Mouse (Mus musculus) limb, embryonic 15.5 days (tissue): ENCODE results near the gene Itpr2. TPM values are rescaled to one million over a fixed set of nuclear protein-coding genes. Genes with fewer than 3 reads are reported as not detected.
A peak's percentile ranks its signal among the peaks of the same experiment; 100 is the strongest.

ENCODE experiments used
- ATAC-seq: fragments of 200-750 bp; cut with Nextera tagmentation; 2 replicates; pipeline ENCODE4 v1.8.0; 2017; ENCODE audit warnings: low read depth, moderate TSS enrichment; ENCODE audit not compliant: insufficient number of reproducible peaks, low FRiP score, low TSS enrichment
- H3K27ac ChIP-seq: fragments of 300-500 bp; sonication (generic); 2 replicates; pipeline ENCODE4 v1.5.1; 2015; ENCODE audit warnings: moderate library complexity, mild to moderate bottlenecking, inconsistent platforms
- H3K27me3 ChIP-seq: fragments of 300-500 bp; sonication (generic); 2 replicates; pipeline ENCODE4 v1.6.1; 2015; ENCODE audit warnings: inconsistent platforms
- H3K36me3 ChIP-seq: fragments of 300-500 bp; sonication (generic); 2 replicates; pipeline ENCODE4 v1.6.1; 2015; ENCODE audit warnings: inconsistent platforms
- H3K4me1 ChIP-seq: fragments of 300-500 bp; sonication (generic); 2 replicates; pipeline ENCODE4 v1.6.1; 2015; ENCODE audit warnings: inconsistent platforms
- H3K4me2 ChIP-seq: fragments of 300-500 bp; sonication (generic); 2 replicates; pipeline ENCODE4 v1.6.1; 2015; ENCODE audit warnings: mild to moderate bottlenecking, inconsistent platforms
- H3K4me3 ChIP-seq: fragments of 300-500 bp; sonication (generic); 2 replicates; pipeline ENCODE4 v1.5.1; 2015; ENCODE audit warnings: mild to moderate bottlenecking, inconsistent platforms
- H3K9ac ChIP-seq: fragments of 300-500 bp; sonication (generic); 2 replicates; pipeline ENCODE4 v1.6.1; 2015; ENCODE audit warnings: inconsistent platforms
- H3K9me3 ChIP-seq: fragments of 300-500 bp; sonication (generic); 2 replicates; pipeline ENCODE4 v1.6.1; 2016; ENCODE audit warnings: inconsistent platforms
- WGBS: fragments of 180-500 bp; shearing (Covaris S2); methylation state at CpG from one replicate; pipeline ENCODE4 v1.1.7; 2015; 5-methylcytosine and 5-hydroxymethylcytosine counted together
- polyA plus RNA-seq: library from polyadenylated mRNA; unstranded; fragments of >200 nt; fragmentation: Nextera tagmentation; extraction: Ambion mirVana; gene quantifications from 2 replicates; pipeline ENCODE4 v1.2.1, GENCODE M21; 2015

The Itpr2 gene
- polyA plus RNA-seq, 1 experiment from 2014 or later, result 14.6 TPM

DNA sequence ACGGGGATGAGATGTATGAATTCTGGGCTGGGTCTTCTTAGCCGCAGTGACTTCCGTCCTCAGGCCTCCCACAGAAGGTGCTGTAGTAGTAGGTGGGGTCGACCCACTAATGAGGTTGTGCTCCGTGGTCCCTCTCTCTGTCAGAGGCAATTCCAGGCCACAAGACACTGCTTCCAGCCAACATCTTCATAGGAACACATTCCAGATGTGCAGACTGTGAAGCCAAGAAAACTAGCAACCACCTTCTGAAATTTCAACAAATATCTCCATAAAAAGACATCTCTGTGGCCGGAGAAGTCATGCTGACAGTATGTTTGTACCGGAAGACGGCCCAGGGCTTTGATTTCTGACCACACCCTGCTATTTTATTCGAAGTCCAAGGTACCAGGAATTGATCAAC lies 256.1 kb downstream of the Itpr2 start:
- WGBS, result 54% methylated on average over 9 of the region's 9 CpGs
- Histone ChIP-seq H3K4me2 (no peak overlapping the region), H3K9ac (no peak overlapping the region), H3K36me3 (no peaks in the 10 kb centered on the region), H3K27ac (0 out of 2 replicates have a peak overlapping the region, but pooled peaks have one; percentile 4), H3K4me1 (no peaks in the 10 kb centered on the region), H3K27me3 (no peaks in the 10 kb centered on the region), H3K9me3 (no peaks in the 10 kb centered on the region), H3K4me3 (no peak overlapping the region)
- no peak for ATAC-seq

DNA sequence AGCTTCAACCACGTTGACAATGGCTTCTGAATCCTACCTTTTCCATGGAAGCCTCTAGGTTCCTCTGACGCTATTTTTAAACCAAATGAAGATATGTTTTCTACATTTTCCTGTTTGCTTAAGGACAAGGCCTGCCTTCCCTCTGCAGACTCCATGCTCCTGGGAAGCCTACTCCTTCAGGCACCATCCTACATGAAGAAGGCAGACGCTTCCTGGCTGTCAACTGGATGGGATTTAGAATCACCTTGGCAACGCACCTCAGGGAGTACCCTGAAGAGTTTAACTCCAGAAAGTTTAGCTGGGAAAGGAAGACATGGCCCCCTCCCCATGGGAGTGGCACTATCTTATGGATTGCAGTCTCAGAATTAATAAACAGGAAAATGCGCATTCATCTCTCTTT lies 259.0 kb downstream of the Itpr2 start:
- Histone ChIP-seq H3K4me3 (no peak overlapping the region), H3K27ac (no peak overlapping the region), H3K4me2 (no peak overlapping the region), H3K9me3 (no peaks in the 10 kb centered on the region), H3K4me1 (no peaks in the 10 kb centered on the region), H3K36me3 (no peaks in the 10 kb centered on the region), H3K9ac (no peak overlapping the region), H3K27me3 (no peaks in the 10 kb centered on the region)
- no peak for ATAC-seq
- WGBS, result 76% methylated on average over 5 of the region's 5 CpGs

DNA sequence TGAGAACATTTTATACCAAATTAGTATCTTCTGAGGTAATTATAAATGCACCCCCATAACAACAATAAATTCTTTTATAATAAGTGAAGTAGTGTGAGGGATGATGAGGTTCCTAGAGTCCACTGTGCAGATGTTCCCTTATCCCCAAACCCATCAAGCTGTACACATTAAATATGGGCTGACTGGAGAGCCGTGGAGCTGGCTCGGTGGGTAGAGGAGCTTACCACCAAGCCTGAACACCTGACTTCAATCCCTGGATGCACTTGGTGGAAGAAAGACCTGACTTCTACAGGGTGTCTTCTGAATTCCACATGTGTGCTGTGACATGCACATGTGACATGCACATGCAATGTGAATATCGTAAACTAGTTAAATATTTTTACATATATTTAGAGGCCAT lies 260.7 kb downstream of the Itpr2 start:
- no peaks in the 10 kb centered on the region for H3K27me3 ChIP-seq
- H3K27ac ChIP-seq, result no peak overlapping the region
- H3K4me3 ChIP-seq, result no peak overlapping the region
- WGBS, result 84% methylated on average over 3 of the region's 3 CpGs
- H3K36me3 ChIP-seq, result no peaks in the 10 kb centered on the region
- ATAC-seq, result no peak
- no peak overlapping the region for H3K4me2 ChIP-seq
- no peaks in the 10 kb centered on the region for H3K4me1 ChIP-seq
- no peaks in the 10 kb centered on the region for H3K9me3 ChIP-seq
- no peak overlapping the region for H3K9ac ChIP-seq

DNA sequence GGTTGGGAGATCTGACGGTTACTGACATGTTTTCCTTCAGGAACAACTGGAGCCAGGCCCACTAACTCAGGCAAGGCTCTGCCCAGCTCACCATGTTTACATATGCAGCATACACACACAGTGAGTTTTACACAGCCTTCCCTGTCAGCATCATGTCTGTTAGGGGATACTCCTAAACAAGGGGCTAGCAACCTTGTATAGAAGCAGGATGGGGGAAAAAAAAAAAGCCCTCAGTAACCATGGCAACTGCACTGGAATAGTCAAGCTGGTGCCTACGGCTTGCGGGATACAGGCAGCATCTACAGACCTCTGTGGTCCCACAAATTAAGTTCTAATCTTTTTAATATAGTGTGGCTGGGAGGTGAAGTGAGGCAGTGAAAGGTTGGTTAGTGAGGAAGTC lies 266.9 kb downstream of the Itpr2 start:
- no peak overlapping the region for H3K4me2 ChIP-seq
- ATAC-seq, result no peak
- H3K9ac ChIP-seq, result no peak overlapping the region
- 35% methylated on average over 3 of the region's 3 CpGs for WGBS
- no peaks in the 10 kb centered on the region for H3K36me3 ChIP-seq
- no peaks in the 10 kb centered on the region for H3K4me1 ChIP-seq
- no peaks in the 10 kb centered on the region for H3K27me3 ChIP-seq
- H3K4me3 ChIP-seq, result no peak overlapping the region
- no peak overlapping the region for H3K27ac ChIP-seq
- no peaks in the 10 kb centered on the region for H3K9me3 ChIP-seq

DNA sequence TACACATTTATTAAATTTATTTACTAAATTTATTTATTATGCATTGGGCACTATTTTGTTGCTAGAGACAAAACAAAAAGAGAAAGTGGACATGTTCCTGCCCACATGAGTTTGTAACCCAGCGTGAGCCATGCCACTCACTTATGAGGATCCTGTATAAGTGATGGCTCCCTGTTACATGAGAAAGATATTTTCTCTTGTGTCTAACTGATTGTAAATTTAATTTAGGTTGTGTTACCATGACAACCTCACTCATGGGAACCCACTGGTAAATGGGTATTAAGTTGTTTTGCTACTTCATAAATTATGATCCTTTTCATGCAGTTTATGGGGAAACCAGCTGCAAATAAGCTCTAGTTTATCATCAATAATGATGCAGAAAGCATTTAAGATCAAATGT lies 267.6 kb downstream of the Itpr2 start:
- no peaks in the 10 kb centered on the region for H3K36me3 ChIP-seq
- 86% methylated on average over 1 of the region's 1 CpGs for WGBS
- no peak overlapping the region for H3K4me3 ChIP-seq
- H3K4me2 ChIP-seq, result no peak overlapping the region
- no peak for ATAC-seq
- H3K27me3 ChIP-seq, result no peaks in the 10 kb centered on the region
- no peaks in the 10 kb centered on the region for H3K9me3 ChIP-seq
- no peak overlapping the region for H3K9ac ChIP-seq
- no peak overlapping the region for H3K27ac ChIP-seq
- H3K4me1 ChIP-seq, result no peaks in the 10 kb centered on the region

DNA sequence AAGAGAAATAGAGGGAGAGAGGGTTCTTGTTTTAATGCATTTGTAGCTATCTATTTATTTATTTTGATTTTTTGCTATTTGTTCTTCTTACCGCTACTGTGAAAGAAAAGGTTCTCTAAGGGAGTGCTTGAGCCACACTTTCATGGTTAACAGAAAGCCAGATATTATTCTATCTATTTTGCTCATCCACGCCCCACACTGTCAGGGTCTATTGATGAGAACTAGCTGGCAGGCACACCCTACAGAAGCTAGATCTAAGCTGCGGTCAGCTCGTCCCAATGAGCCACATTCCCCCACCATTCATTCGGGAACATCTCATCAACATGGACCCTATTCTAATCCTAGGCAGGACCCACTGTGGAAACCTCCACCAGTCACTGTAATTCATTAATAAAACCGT lies 271.1 kb downstream of the Itpr2 start:
- whole genome bisulfite sequencing, result 93% methylated on average over 6 of the region's 6 CpGs
- no peak overlapping the region for H3K27ac ChIP-seq
- H3K36me3 ChIP-seq, result no peaks in the 10 kb centered on the region
- ATAC-seq, result no peak
- no peaks in the 10 kb centered on the region for H3K27me3 ChIP-seq
- no peak overlapping the region for H3K9ac ChIP-seq
- H3K4me2 ChIP-seq, result no peak overlapping the region
- H3K9me3 ChIP-seq, result no peaks in the 10 kb centered on the region
- no peak overlapping the region for H3K4me3 ChIP-seq
- H3K4me1 ChIP-seq, result no peaks in the 10 kb centered on the region

DNA sequence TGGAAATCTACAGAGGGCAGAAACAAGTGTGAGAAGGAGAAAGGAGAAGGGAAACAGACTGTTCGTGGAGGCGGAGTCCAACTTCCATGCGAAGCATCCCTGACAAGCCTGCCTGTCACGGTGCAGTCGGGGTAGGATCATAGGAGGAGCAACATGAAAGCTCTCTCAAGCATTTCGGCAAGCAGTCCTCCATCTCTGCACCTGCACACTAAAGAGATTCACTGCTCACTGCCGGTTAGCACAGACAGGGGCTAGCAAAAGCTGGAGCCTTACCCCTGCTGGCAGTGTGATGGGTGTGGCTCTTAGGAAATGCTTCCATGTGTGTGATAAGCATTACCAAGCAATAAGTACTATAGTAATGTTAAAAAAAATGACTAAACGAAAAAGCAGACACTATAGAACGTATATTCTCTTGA lies 271.6 kb downstream of the Itpr2 start:
- Histone ChIP-seq H3K4me3 (no peak overlapping the region), H3K9me3 (no peaks in the 10 kb centered on the region), H3K27ac (no peak overlapping the region), H3K4me1 (no peaks in the 10 kb centered on the region), H3K4me2 (no peak overlapping the region), H3K36me3 (no peaks in the 10 kb centered on the region), H3K27me3 (no peaks in the 10 kb centered on the region), H3K9ac (no peak overlapping the region)
- ATAC-seq, result no peak
- 64% methylated on average over 9 of the region's 9 CpGs for WGBS

DNA sequence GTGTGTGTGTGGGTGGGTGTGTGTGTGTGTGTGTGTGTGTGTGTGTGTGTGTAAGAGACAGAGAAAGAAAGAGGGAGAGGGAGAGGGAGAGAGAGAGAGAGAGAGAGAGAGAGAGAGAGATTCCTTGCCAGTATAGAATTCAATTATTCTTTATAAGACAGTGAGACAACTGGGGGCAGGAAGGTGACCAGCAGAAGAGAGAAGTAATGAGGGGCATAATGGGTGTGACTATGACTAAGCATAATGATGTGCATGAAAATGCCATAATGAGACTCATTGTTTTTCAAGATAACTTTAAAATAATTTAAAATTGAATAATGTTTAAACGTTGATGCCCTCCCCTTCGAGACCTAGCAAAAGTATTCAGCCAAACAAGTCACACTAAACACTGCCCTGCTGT lies 272.1 kb downstream of the Itpr2 start:
- no peak overlapping the region for H3K4me3 ChIP-seq
- no peak overlapping the region for H3K4me2 ChIP-seq
- H3K9me3 ChIP-seq, result no peaks in the 10 kb centered on the region
- WGBS, result 89% methylated on average over 2 of the region's 2 CpGs
- ATAC-seq, result no peak
- no peaks in the 10 kb centered on the region for H3K27me3 ChIP-seq
- no peaks in the 10 kb centered on the region for H3K4me1 ChIP-seq
- no peak overlapping the region for H3K9ac ChIP-seq
- H3K36me3 ChIP-seq, result no peaks in the 10 kb centered on the region
- no peak overlapping the region for H3K27ac ChIP-seq

DNA sequence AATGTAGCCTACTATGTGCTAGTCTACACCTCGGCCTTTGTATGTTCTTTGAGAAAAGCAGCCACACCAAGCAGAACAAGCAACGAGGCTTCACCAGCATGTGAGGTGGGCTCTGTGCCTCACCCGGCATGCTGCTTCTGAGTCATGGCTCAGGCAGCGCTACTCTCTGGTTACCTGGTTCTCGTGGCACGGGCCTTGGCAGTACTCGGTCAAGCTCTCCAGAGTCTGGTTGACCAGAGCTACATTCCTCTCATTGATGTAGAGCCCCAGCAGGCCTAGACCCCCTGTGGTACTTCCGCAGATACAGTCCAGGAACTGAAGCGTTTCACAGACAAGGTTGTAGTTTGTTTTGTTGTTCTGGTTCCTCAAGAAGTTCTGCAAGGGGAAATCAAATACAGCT lies 272.5 kb downstream of the Itpr2 start:
- Histone ChIP-seq H3K27ac (no peak overlapping the region), H3K9ac (no peak overlapping the region), H3K36me3 (no peaks in the 10 kb centered on the region), H3K27me3 (no peaks in the 10 kb centered on the region), H3K4me3 (no peak overlapping the region), H3K4me1 (no peaks in the 10 kb centered on the region), H3K4me2 (no peak overlapping the region), H3K9me3 (no peaks in the 10 kb centered on the region)
- ATAC-seq, result no peak
- 71% methylated on average over 9 of the region's 9 CpGs for WGBS

DNA sequence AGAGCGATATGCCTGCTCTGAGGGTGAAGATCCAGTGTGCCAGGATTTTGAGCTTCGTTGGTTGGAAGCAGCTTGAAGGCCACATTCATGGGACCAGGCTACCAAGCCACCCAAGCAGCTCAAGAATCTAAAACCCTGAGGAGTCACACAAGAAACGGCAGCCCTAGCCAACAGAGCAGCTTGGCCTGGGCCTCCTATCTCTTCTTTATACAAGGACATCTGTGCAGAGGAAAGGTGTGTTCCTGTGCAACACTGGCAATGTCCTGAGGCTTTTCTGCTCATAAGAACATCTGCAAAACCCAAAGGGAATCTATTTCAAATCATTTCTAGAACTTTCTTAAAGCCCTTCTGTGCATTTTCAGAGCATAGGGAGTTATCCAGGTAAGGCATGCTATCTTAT lies 274.0 kb downstream of the Itpr2 start:
- H3K4me2 ChIP-seq, result no peak overlapping the region
- H3K9ac ChIP-seq, result no peak overlapping the region
- no peaks in the 10 kb centered on the region for H3K9me3 ChIP-seq
- no peaks in the 10 kb centered on the region for H3K36me3 ChIP-seq
- H3K27ac ChIP-seq, result no peak overlapping the region
- H3K4me3 ChIP-seq, result no peak overlapping the region
- WGBS, result 84% methylated on average over 3 of the region's 3 CpGs
- H3K4me1 ChIP-seq, result no peaks in the 10 kb centered on the region
- ATAC-seq, result no peak
- no peaks in the 10 kb centered on the region for H3K27me3 ChIP-seq

DNA sequence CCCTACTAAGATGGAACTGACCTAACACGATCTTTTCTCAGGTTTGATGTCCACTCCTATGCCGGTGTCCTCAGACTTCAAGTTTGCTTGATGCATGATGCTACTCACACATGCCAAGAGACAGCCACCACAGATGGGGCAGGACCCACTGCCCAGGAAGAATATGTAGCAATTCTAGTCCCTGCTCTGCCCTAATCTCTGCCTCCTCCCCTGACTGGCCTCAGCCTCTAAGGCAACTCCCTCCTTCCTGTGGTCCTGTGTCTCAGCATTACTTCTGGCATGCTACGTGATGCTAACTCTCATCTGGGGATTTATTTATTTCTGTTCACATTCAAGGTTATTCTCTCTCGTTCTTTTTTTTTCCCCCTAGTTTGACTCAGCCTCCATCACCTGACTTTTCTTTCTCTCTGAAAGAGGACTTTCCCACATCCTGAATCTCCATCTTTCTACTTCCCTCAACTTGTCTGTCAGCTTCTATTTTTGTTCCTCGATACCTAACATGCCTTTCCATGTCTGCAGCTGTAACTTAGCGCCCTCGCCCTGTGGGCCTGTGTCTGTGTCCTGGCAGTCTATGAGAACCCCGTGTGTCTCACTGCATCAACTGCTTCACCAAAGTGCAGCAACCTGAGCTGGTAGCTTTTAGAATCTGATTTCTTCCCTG lies 279.5 kb downstream of the Itpr2 start:
- WGBS, result 62% methylated on average over 8 of the region's 8 CpGs
- Histone ChIP-seq H3K27ac (no peak overlapping the region; the same call in 1 of the 2 replicates), H3K27me3 (no peaks in the 10 kb centered on the region)

DNA sequence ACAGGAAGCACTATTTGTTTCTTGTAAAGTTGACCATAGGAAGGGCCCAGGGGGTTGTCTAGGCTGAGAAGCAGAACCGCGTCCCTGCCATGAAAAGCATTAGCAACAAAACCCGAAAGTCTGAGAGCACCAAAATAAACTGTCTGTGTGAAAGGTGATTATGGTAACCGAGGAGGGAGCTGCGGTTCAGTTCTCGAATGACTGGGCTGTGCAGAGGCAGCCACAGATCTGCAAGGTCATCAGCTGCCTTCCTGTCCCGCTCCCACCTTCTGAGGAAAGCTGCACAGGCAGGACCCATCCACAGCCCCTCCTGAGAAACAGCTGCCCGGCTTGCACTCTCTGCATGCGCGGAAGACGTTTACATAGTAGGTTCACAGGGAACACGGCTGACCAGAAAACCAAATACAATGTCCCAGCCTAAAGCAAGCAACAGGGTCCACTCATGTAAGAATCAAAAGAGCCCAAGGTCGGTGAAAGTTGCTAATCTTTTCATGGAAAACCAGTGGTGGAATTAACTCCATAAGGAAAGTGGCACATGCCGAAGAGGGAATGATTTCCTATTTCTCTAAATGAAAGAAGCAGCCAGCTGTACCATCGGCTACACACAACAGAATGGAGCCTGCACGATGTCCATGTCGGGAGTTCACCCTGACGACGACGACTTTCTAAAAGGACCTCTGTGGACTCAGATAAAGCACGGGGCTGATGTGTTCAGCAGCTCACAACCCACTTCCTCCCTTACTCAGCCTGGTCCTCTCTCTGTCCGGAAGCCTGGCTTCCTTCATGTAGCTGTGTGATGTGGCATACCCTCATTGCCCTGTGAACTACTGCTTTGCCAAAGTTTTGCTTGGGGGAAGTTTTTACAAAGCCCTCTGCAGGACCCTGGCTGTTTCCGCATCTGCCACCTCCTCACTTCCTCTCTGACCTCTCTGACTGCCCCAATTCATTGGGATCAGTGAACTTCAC lies 280.4 kb downstream of the Itpr2 start:
- no peaks in the 10 kb centered on the region for H3K9me3 ChIP-seq
- H3K27me3 ChIP-seq, result no peaks in the 10 kb centered on the region
- peaks cover 10% of the 10 kb centered on the region; the same call in 1 of the 2 replicates for H3K4me1 ChIP-seq
- WGBS, result 57% methylated on average over 23 of the region's 23 CpGs
- no peak overlapping the region for H3K4me2 ChIP-seq
- H3K9ac ChIP-seq, result no peak overlapping the region
- no peak overlapping the region for H3K4me3 ChIP-seq
- no peaks in the 10 kb centered on the region for H3K36me3 ChIP-seq
- no peak overlapping the region; the same call in 1 of the 2 replicates for H3K27ac ChIP-seq
- ATAC-seq, result no peak

More for the DNA sequence above, 279.5 kb downstream of the Itpr2 start:
- peaks cover 10% of the 10 kb centered on the region; the same call in 1 of the 2 replicates for H3K4me1 ChIP-seq
- H3K9me3 ChIP-seq, result no peaks in the 10 kb centered on the region
- no peak overlapping the region for H3K4me3 ChIP-seq
- no peak for ATAC-seq
- no peak overlapping the region for H3K9ac ChIP-seq
- no peak overlapping the region for H3K4me2 ChIP-seq
- H3K36me3 ChIP-seq, result no peaks in the 10 kb centered on the region
